Mouse (Mus musculus): Measurements from ENCODE around the gene Lrrn2. TPM values are rescaled to one million over a fixed set of nuclear protein-coding genes. Genes with fewer than 3 reads are reported as not detected.

Gene Lrrn2
- 100 to 1,000 TPM; 206 to 208 TPM for total RNA-seq (2021)

DNA sequence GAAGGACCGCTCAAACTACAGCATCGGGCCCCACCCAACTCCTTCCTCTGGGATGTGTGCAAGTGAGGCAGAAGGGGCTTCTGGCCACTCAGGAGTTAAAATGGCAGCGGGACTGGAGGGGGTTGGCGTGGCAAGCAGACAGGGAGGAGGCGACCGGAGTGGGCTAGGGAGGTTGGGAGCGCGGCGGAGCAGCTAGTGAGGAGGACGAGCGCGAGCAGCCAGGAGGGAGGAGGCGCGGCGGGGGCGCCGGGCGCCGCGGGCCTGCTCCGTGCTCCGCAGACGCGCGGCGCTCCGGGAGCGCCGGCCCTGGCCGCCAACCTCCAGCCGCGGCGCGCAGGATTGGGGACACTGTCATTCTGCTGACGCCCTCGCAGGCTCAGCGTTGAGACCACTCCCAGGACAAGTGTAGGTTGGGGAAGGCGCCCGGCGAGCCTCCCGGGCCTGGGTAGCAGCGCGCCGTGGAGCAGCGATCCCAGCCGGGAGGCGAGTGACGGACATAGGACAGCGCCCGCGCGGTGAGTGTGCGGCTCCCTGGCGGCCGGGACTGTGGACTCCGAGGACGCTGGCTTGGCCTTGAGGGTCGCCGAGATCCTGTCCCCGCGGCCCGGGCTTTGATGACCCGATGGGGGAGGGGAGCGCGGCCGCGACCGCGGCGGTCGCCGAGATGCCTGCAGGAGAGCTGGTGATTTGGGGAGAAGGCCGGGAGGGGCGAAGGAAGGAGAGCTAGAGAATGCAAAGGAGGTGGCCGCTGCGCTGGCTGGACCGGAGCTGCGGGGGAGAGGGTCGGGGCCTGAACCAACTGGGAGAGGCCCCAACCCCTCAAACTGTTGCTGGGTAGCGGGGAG lies at the start of gene Lrrn2:
Lrrn2 (plus strand) TSS at position 113 of the 845 bp plus-strand sequence.
- DNase-seq, result peak; percentile 79 to 84

GRCm38 (mm10) chr1:132831963-132832362 lies 48.1 kb upstream of the Lrrn2 start:
- no peak for DNase-seq

DNA sequence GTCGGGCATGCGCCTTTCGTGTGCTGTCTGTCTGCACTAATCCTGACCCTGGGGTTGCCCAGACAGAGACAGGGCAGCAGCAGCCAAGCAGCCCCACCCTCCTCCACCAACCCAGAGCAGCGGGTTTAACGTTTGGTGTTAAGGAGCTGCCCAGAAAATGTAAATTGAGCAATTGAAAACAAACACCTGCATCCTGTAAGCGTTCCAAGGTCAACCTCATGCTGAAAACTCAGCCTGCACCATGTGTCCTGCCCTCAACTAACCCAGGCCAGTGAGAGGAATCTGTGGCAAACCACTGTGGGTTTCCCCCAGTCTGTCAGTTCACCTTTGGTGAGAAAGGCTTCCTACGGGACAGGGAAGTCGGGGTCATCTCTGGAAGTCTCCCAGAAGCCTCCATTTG lies 46.0 kb upstream of the Lrrn2 start:
- DNase-seq, result no peak

- no peak for DNase-seq
Observed at GRCm38 (mm10) chr1:132836895-132837294, 43.2 kb upstream of the Lrrn2 start.

- no peak for DNase-seq
Observed at GRCm38 (mm10) chr1:132837691-132838090, 42.4 kb upstream of the Lrrn2 start.

DNA sequence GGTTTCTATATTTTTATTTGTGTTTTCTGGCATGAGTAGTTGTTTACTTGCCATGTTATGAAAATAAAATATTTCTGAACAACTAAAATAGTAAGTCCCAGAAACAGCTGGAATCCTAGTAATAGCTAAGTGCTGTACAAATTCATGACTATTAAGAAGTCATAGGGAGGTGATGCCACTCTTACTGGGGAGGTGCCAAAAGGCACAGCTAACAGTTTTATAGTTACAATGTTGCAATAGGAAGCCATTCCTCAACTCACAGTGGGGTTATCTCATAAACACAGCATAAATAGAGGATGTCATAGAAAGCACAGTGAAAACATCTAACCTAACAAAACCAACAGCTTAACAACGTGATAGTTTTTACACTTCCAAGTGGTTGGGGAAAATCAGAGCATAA lies 41.7 kb upstream of the Lrrn2 start:
- DNase-seq, result no peak

DNA sequence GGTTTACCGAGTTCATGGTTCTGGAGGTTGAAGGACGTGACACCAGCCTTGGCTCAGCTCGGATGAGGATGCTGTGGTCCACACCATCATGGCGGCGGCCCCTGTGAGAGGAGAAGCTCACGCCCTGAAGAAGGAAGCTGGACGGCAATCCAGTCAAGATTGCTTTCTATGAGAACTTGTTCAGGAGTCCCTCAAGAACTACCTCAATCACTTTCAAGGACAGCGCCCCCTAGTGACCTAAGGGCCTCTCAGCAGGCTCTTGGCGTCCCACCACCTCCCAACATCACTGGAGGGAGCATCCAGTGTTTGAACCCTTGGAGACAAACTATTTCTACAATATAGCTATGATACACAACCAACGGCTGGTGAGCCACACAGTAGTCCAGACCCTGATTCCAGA lies 36.5 kb upstream of the Lrrn2 start:
- no peak for DNase-seq

GRCm38 (mm10) chr1:132844088-132844804 lies 35.8 kb upstream of the Lrrn2 start:
- peak in 1 of 2 experiments; percentile 22 for DNase-seq

- DNase-seq, result no peak
Observed at GRCm38 (mm10) chr1:132845766-132846165, 34.3 kb upstream of the Lrrn2 start.

- no peak for DNase-seq
Observed at GRCm38 (mm10) chr1:132850809-132851208, 29.3 kb upstream of the Lrrn2 start.

DNA sequence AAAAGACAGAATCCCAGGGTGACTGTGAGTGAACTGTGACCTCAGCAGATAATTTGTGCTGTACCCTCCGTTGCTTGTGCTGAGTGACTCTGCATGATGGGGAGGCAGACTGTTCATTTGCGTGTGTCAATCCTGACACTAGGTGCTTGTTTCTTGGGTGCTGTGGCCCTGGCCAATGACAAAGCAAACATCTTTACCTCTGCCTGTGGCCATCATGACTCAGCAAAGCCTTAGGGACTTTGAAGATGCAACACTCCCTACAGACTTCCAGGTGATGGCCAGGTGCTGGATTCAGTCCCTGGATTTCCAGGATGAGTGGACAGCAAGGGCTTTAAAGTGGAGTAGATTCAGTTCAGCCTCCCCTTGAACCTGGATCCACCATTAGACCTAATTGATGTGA lies 28.8 kb upstream of the Lrrn2 start:
- DNase-seq, result no peak

DNA sequence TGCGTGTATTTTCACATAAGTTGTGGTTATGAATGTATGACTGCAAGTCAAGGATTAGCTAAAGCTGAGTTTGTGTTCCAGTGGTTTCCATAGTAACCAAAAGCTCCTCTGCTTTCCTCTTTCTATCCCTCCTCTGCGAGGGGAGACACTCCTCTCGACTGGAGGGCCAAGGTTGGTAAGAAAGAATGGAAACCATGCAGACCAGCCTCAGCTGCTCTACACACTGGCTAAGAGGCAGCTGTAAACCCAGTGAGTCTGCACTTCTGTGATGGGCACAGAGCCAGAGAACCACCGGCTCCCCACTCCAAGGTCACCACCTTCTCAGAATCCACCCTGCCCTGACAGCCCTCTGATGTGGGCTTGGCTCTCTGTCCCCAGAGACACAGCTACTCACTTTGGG lies 28.3 kb upstream of the Lrrn2 start:
- DNase-seq, result no peak

DNA sequence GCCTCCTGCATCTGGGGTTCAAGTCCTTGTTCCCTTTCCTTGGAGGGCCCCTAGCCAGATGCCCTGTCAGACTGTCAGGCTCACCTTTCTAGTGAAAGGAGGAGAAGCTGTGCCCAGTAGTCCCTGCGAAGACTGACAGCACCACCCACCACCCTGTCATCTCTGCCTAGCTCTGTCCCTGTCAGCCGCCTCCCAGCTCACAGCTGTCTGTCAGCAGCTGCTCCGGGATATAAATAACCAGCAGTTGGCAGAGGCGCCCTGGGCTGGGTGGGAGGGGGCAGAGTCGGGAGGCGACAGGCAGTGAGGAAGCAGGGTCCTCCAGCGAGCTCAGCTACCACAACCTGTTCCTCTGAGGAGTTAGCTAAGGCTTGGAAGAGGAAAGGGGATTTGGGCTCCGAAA lies 26.8 kb upstream of the Lrrn2 start:
- peak in 1 of 2 experiments; percentile 26 for DNase-seq

- peak; percentile 36 to 40 for DNase-seq
Observed at GRCm38 (mm10) chr1:132858516-132859383, 21.3 kb upstream of the Lrrn2 start.

DNA sequence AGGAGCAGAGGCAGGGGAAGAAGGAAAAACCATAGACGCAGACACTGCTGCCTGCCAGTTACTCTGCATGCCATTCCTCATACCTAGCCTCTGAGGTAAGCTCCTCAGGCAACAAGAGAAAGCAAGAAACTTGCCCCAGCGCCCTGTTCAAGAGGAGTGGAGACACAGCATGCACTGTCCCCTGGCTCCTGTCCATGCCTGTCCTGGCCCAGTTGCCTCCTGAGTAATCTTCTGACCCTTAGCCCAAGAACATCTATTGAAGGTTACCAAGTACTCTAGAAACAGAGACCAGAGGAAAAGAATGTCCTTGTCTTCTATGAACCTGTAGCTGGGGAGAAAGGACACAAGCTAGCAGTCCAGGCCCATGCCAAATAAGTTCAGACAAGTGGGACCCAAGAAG lies 15.9 kb upstream of the Lrrn2 start:
- no peak for DNase-seq

DNA sequence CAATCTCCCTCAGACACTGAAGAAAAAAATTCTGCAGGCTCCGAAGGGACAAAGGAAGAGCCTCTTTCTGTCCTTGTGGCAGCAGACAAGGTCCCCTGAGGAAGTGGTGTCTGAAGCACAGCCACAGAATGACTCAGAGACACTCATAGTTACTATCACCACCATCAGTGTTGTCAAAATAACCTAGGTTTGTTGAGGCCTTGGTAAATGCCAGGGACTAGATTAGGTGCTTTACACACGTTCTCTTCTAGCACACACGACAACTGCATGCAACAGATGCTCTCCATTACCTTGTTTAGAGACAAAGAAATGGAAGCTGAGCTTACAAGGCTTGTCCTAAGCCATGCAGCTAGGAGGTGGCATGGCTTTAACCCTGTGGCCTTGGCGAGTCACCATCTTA lies 14.5 kb upstream of the Lrrn2 start:
- DNase-seq, result no peak

- no peak for DNase-seq
Observed at GRCm38 (mm10) chr1:132870327-132870726, 9.7 kb upstream of the Lrrn2 start.

GRCm38 (mm10) chr1:132878951-132879610 lies 992 bp upstream of the Lrrn2 start:
- no peak for DNase-seq

GRCm38 (mm10) chr1:132879801-132880160 lies 292 bp upstream of the Lrrn2 start:
- no peak for DNase-seq

GRCm38 (mm10) chr1:132881041-132881761 lies 1.1 kb downstream of the Lrrn2 start:
- peak; percentile 75 to 79 for DNase-seq

DNA sequence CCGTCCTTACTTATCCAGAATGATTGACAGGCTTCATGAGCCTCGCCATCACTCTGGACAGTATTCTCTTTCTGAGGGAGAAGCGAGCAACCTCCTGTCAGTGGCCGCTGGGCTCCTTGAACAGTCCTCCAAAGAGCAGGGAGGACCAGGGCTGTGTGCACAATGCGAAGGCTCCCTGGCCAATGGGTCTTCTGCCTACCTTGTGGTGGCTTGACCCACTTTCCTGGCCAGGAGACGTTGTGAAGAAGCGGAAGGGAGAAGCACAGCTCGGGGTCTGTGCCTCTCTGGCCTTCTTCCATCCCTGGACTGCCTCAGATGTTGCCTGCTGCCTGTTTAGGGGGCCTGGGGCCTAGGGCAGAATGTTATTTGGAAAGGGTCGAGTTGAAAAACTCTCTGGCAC lies 1.8 kb downstream of the Lrrn2 start:
- DNase-seq, result no peak

- DNase-seq, result no peak
Observed at GRCm38 (mm10) chr1:132885701-132886100, 5.6 kb downstream of the Lrrn2 start.

All from layer of hippocampus, postnatal 36 days (tissue).